Mouse (Mus musculus) T-helper 1 cell (primary cell): ENCODE measurements at regions not wholly inside any gene's neighbourhood (a gene's known extent, or its start where the extent isn't known, plus 50 kb on each side); places are given as distances from the start of the nearest gene placed in this dataset.
"Not testable (repeated sequence)": the region's sequence is repeated elsewhere in the genome, so short reads cannot be mapped to it uniquely, and the experiment has no call there.

ENCODE experiments used
- in situ Hi-C: fragments of 300-600 bp; cut with MboI, MseI; formaldehyde crosslinking; loops from one replicate; pipeline ENCODE4 v1.15.1; 2025; ENCODE audit warnings: high pct_unique_total_duplicates

DNA sequence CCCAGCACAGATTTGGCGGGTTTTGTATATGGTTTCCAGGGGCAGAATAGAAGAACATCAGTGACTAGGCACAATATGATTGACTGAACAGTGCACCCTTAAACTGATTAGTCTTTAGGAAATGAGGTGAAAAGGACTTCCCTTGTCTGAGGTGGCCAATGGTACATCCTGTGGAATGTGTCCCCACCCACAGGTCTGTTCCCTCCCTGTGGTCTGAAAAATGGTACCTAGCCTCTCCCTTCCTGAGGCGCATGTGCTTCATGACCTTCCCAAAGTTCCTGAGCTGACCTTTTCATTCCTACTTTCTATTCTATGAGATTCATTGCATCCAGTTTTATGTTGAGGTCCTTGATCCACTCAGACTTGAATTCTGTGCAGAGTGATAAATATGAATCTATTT, 76.0 kb downstream of the Zfp97 start:
- in situ Hi-C loops, result not testable (repeated sequence)

- in situ Hi-C loops, result no loop called here
Observed at GRCm38 (mm10) chr17:17229069-17229468, 107.9 kb downstream of the Zfp97 start.

GRCm38 (mm10) chr17:17234329-17235185, 113.3 kb downstream of the Zfp97 start:
- in situ Hi-C loops, result loop anchor here (5.0 to 10.0 kb wide), 2 partner anchors 60 to 282 kb away; no protein-coding TSS in a partner anchor

GRCm38 (mm10) chr17:17235186-17235482, 113.9 kb downstream of the Zfp97 start:
- in situ Hi-C loops, result loop anchor here (5.0 to 10.0 kb wide), 2 partner anchors 60 to 283 kb away; no protein-coding TSS in a partner anchor
